Comparison of ENCODE assay signal across 7 mouse cellular contexts in the genomic region with DNA sequence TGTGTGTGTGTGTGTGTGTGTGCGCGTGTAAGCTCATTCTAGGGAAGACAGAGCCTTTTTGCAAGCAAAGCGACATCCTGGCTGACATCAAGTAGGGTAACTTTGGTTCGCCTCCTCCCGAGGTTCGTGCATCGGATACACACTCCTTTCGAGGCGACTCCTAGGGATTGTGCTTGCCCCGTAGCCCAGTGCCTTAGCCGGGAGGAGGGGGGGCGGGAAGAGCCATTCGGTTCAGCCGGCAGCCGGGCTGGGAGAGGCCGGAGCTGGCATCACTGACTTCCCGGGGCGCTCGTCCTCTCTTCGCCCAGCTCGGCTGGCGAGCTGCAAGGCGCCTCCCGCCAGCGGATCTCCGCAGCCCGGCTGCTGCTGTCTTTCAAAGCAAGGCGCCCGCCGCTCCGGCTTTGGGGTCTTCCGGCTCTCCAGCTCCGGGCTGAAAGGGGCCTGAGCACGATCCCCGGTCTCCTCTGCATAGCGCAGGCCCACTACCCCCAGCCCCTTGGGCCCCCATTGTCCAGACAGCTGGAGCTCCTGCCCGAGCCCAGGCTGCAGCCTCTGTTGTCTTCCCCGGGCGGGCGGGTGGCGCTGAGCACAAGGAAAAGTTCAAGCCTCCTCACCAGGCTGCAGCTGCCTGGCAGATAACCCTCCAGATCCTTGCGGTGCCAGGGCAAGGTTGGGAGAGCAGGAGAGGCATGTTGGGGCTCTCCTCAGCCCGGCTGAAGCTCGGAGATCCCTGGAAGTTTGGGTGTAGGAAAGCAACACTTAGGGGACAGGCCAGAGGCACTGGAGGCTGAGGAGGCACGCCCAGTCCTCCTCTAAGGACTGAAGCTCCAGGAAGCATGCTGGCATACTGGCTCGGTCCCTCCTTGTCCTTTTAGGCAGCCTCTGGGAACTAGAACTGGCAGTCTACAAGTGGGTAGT. TPM values are rescaled to one million over a fixed set of nuclear protein-coding genes. Genes with fewer than 3 reads are reported as not detected.
DNase-seq lines count a peak whose midpoint lies in the region; ATAC-seq and TF ChIP-seq lines count a peak whose summit lies in the region.

No protein-coding gene starts in this region.

- H3K36me3 ChIP-seq in embryonic facial prominence, embryonic 13.5 days, result no peaks in the 10 kb centered on the region
- no peaks in the 10 kb centered on the region for H3K36me3 ChIP-seq in heart, embryonic 12.5 days
- no peaks in the 10 kb centered on the region for H3K36me3 ChIP-seq in midbrain, postnatal 0 days (ENCODE audit: insufficient read depth, low read length)

- DNase-seq in ES-CJ7 (ENCODE audit: low read depth, low spot score) (peak; percentile 30), ZHBTc4 (ENCODE audit: low read depth, low spot score) (peak; percentile 49), MN1 (ENCODE audit: low spot score) (no peak)
- DNase-seq in left cerebral cortex, postnatal 25 days (ENCODE audit: low spot score in 2 of 2), result peak; percentile 35 to 56
- peak; percentile 45 for DNase-seq in midbrain, postnatal 0 days (ENCODE audit: low spot score)

- peak overlapping the region; percentile 78 for H3K9ac ChIP-seq in embryonic facial prominence, embryonic 13.5 days
- peak overlapping the region; percentile 77 for H3K9ac ChIP-seq in heart, embryonic 12.5 days
- H3K9ac ChIP-seq in midbrain, postnatal 0 days (replicated peaks; ENCODE audit: low read length, poor library complexity, severe bottlenecking), result peak overlapping the region; percentile 58

- peak overlapping the region; percentile 54 for H3K4me3 ChIP-seq in embryonic facial prominence, embryonic 13.5 days
- H3K4me3 ChIP-seq in heart, embryonic 12.5 days, result peak overlapping the region; percentile 60
- peak overlapping the region; percentile 60 for H3K4me3 ChIP-seq in midbrain, postnatal 0 days (ENCODE audit: low read depth, low read length)

- peak; percentile 21; the same call in 1 of the 2 replicates for ATAC-seq in embryonic facial prominence, embryonic 13.5 days (ENCODE audit: insufficient number of reproducible peaks, insufficient read depth, low FRiP score, low TSS enrichment, low read depth)
- ATAC-seq in heart, embryonic 12.5 days (ENCODE audit: insufficient number of reproducible peaks, low FRiP score), result peak; percentile 41; the same call in 1 of the 2 replicates
- ATAC-seq in midbrain, postnatal 0 days (ENCODE audit: low FRiP score), result peak; percentile 27; the same call in 1 of the 2 replicates

- TF ChIP-seq CTCF in midbrain, postnatal 0 days (IDR thresholded peaks at IDR 0.05), result no peak

- 1% methylated on average over 44 of the region's 46 CpGs for WGBS in embryonic facial prominence, embryonic 13.5 days
- WGBS in heart, embryonic 12.5 days, result under 1% methylated on average over 46 of the region's 46 CpGs
- WGBS in midbrain, postnatal 0 days, result 1% methylated on average over 44 of the region's 46 CpGs

- H3K27ac ChIP-seq in embryonic facial prominence, embryonic 13.5 days, result 0 out of 2 replicates have a peak overlapping the region, but pooled peaks have one; percentile 22
- H3K27ac ChIP-seq in heart, embryonic 12.5 days (ENCODE audit: poor library complexity, severe bottlenecking), result peak overlapping the region; percentile 38
- peak overlapping the region; percentile 55; the same call in 1 of the 2 replicates for H3K27ac ChIP-seq in midbrain, postnatal 0 days (ENCODE audit: low read depth, low read length)

- peaks cover 37% of the 10 kb centered on the region for H3K4me1 ChIP-seq in embryonic facial prominence, embryonic 13.5 days
- peaks cover 52% of the 10 kb centered on the region for H3K4me1 ChIP-seq in heart, embryonic 12.5 days (replicated peaks)
- peaks cover 11% of the 10 kb centered on the region for H3K4me1 ChIP-seq in midbrain, postnatal 0 days (ENCODE audit: insufficient read depth, low read length)

- intact Hi-C loops in left cerebral cortex, postnatal 25 days (cut with DNase I), result loop anchor here (5.0 to 10.0 kb wide), 4 partner anchors 218 to 780 kb away; no protein-coding TSS in a partner anchor

- peaks cover 75% of the 10 kb centered on the region for H3K27me3 ChIP-seq in embryonic facial prominence, embryonic 13.5 days
- no peaks in the 10 kb centered on the region for H3K27me3 ChIP-seq in heart, embryonic 12.5 days (replicated peaks)
- H3K27me3 ChIP-seq in midbrain, postnatal 0 days (ENCODE audit: insufficient read depth, low read length), result no peaks in the 10 kb centered on the region

- H3K9me3 ChIP-seq in embryonic facial prominence, embryonic 13.5 days, result no peaks in the 10 kb centered on the region
- H3K9me3 ChIP-seq in heart, embryonic 12.5 days (replicated peaks), result no peaks in the 10 kb centered on the region
- no peaks in the 10 kb centered on the region for H3K9me3 ChIP-seq in midbrain, postnatal 0 days (ENCODE audit: low read length)

- peak overlapping the region; percentile 95 for H3K4me2 ChIP-seq in embryonic facial prominence, embryonic 13.5 days
- H3K4me2 ChIP-seq in heart, embryonic 12.5 days, result peak overlapping the region; percentile 90
- H3K4me2 ChIP-seq in midbrain, postnatal 0 days (ENCODE audit: low read depth, low read length, poor library complexity, severe bottlenecking), result peak overlapping the region; percentile 70

RNA-seq across cellular contexts. Expression of a gene that starts 0.8 kb away (rescaled TPM):
- 16.8 and 25.9 TPM in 2 replicates for polyA plus RNA-seq in embryonic facial prominence, embryonic 13.5 days (2015; fragmentation: Nextera tagmentation; extraction: Ambion mirVana)
- polyA plus RNA-seq in heart, embryonic 12.5 days (2016; fragmentation: Nextera tagmentation; extraction: Ambion mirVana), result 44.4 and 46.6 TPM in 2 replicates
- 10 to 100 TPM; 82.4 to 86.1 TPM for total RNA-seq in left cerebral cortex, postnatal 25 days (2021)
- total RNA-seq in midbrain, postnatal 0 days (2014; rRNA removed), result 183 and 199 TPM in 2 replicates
- 192 and 203 TPM in 2 replicates for polyA plus RNA-seq in midbrain, postnatal 0 days (2015; fragmentation: Nextera tagmentation; extraction: Ambion mirVana)
